Mouse (Mus musculus) natural killer cell, adult 2 months (primary cell): Measurements from ENCODE around the gene Per2.

Experiments used
- DNase-seq, 2 experiments: peaks; one replicate each; pipeline ENCODE4 v3.0.0; 2022; ENCODE audit warnings: low spot score in 2 of 2

Gene Per2

DNA sequence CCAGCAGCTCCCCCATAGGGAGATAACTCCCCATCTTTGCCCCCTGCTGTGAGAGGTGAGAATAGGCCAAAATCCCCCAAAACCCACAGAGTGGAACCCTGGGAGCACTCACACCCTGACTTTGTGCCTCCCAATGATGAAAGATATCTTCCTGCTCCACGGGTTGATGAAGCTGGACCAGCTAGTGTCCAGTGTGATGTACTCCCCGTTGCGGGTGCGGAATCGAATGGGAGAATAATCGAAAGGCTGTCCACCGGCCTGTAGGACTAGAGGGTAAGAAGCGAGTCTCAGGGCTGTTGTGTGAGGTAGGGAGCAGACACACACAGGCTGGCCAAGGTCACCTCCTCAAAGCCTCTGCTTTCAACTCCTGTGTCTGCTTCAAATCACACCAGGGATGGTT is 24.2 kb downstream of the Per2 start:
- DNase-seq: no peak

DNA sequence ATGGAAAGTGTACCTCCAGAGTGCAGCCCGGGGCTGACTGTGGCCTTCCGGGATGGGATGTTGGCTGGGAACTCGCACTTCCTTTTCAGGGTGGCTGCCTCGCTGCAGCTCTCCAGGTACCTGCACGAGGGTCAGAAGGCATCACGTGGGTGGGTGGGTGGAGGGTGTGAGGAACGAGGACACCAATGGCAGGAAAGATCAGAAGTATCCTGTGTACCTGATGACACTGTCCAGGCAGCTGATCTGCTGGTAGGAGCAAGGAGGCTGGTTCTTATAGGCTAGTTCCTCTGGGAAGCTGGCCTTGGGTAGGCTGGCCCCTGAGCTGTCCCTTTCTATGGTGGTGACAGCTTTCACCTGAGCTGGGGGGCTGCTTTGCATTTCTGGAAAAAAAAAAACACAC is 28.4 kb downstream of the Per2 start:
- no peak for DNase-seq

DNA sequence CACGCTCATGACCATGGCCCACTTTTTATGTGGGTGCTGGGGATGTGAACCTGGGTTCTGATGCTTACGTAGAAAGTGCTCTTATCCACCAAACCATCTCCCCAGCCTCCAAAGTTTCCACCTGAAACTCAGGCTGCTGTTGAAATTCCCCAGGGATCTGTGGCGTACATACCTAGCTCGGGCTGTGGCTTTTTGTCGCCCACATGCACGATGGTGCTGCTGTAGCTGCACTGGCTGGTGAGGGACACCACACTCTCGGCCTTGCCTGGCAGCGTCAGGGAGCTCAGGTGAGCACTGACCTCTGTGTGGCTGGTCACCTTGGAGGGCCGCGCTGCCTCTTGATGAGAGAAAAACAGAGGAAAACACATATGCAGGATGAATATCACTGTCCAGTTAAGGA is 29.9 kb downstream of the Per2 start:
- no peak for DNase-seq

DNA sequence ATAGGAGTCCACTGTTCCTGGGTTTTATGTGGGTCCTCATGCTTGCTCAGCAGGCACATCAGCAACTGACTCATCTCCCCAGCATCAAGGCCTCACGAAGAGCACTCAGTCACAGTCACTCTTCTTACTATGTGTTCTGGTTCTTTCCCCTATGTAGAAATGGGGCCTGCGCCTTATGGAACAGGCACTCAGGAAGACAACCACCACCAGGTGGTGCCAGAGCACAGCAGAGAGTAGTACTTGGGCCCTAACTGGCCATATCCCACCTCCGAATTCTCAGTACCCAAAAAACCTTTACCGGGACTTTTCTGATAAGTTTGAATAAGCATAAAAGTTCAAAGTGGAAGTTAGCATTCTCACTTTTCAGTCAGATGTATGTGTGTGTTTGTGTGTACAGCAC is 30.5 kb downstream of the Per2 start:
- DNase-seq: peak; percentile 52 to 67

DNA sequence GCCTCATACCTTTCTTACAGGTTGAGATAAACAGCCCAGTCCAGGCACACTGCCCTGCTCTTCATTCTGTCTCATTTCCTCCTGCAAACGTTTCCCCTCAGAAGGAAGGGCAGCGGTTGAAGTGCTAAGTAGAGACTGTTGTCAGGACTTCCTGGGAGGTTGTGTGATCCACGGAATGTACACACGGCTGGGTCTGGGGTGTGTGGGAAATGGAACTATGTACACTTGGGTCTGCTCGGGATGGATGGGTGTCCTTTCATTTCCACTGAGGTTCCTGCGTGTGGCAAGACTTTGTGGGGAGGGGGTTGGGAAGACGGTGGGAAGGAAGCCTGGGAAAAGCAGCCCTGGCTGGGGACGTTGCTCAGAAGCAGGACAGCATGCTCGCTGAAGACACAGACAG is 32.7 kb downstream of the Per2 start:
- DNase-seq: no peak

DNA sequence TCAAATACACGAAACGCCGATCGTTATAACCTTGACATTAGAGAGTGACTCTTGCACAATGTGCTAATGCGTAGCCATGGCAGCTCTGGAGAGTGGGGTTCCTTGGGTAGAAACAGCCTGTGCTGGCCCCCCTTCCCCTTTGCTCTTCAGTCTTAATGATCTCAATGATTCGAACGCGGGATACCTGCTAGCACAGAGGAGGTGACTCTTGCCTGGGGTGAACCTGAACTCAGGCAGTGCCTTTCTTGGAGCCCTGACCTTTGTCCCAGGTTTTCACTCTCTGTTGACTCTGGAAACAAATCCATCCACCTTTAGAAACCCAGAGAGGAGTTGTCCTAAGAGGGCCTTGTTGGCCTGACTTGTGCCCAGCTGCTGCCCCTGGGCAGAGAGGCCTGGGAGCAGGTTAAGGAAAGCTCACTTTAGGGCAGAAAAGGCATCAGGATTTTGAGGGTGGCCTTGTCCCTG is 38.5 kb downstream of the Per2 start:
- no peak for DNase-seq

DNA sequence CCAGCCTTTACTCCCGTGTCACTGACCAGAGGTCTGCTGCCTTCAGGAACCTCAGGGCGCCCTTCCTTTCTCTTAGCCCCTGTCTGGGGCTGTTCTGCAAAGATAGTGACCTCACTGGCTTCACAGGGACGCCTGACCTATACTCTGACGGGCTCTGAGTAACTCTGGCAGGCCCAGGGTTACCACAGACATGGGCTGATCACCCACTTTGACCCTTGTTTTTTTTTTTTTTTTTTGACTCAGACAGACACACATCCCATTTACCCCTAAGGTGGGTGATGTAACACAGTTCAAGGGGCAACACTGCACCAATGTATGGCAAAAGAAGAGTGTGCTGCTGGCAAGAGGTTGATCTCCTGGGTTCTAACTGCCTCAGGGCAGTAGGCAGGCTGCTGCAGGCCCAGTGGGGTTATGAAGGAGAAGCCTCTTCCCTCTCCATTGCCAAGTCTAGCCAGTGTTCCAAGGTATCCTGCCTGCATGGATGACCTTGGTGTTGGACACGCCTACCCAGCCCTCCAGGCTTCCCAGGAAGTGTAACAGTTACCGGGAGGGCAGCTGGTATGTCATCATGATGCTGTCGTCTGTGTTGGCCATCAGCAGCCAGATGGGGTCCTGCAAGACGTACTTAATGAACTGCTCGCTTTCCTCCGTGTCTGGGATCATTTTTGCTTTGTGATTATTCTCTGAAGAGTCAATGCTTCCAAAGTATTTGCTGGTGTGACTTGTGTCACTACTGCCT is 39.1 kb downstream of the Per2 start:
- no peak for DNase-seq

DNA sequence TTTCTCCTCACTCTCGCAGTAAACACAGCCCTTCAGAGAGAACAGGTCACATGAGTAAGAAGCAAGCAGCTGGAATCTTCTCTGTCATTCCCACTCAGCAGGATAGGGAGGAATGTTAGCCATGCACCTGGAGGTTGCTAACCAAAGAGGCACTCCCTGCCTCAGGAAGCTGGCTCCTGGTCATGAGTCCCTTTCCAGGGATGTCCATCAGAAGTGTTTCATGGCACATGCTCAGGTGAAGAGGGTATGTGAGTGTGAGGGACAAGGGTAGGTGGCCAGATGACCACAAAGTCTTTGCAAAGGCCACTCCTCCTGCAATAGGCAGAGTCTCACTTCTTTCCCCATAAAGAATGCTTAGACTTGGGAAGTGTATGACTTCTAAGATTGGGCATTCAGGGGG is 41.1 kb downstream of the Per2 start:
- no peak for DNase-seq

DNA sequence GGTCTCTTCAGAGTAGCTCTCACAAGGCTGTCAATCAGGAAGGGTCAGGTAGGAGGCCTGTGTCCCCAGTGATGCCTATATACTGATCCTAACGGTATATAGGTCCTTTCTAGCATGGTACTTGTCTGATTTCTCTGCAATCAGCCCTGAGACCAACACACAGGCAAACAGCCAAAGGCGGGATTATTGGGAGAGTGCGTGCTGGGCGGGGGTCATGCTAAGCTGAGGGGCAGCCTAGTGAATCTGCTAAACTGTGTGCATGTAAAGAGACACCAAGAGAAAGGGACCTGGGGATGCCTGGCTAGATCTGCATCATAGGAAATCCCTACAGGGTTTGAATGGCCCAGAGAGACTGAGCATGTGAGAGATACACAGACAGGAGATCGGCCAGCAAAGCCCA is 43.8 kb downstream of the Per2 start:
- DNase-seq: no peak

DNA sequence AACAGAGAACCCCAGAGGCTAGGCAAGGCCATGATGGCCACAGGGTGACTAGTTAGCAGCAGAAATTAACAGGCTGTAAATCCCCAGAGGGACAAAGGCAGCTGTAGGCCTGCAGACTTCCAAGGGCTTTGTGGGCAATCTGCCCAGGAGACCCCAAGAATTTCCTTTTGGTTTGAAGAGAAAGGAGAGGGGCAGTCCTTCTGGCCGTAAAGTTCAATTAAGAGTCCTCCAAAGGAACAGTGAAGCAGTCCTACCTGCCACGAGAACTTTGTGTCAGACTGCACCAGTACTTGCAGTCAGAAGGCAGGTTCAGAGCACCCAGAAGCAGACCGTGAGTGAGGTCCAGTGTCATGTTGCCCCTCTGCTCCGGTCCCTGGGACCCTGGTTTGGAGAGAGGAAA is 44.2 kb downstream of the Per2 start:
- no peak for DNase-seq

DNA sequence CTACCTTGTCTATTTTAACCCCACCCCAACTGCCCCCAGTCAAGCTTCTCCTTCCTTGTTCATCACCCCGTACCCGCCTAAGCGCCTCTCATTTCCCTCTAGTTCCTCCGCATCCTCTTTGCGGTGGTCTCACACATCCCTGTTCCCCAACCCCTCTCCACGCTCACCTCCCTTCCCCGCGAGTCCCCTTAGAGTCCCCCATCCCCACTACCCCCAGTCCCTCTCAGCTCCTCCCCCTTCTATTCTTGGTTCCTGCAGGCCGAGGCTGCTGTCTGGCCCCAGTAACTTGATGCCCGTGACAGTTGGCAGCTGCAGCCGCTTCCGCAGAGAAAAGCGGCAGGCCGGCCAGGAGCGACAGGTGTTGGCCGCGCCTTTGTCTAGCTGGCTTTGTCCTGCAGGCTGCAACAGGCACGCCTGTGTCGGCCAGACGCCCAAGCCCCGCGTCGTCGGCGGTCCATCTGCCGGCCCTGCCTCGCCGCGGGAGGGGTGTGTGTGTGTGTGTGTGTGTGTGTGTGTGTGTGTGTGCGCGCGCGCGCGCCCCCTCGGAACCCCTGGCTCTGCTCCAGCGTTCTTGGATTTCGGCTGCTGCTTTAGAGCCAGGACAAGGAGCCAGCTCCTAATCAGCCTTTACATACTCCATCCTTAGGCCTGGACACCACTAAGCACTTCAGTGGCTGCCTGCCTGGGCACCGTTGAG is 45.1 kb downstream of the Per2 start, which contains the start of gene Hes6:
TSS of gene Hes6 (minus strand) at position 141 of the 697 bp plus-strand sequence.
- peak; percentile 30 to 38 for DNase-seq

DNA sequence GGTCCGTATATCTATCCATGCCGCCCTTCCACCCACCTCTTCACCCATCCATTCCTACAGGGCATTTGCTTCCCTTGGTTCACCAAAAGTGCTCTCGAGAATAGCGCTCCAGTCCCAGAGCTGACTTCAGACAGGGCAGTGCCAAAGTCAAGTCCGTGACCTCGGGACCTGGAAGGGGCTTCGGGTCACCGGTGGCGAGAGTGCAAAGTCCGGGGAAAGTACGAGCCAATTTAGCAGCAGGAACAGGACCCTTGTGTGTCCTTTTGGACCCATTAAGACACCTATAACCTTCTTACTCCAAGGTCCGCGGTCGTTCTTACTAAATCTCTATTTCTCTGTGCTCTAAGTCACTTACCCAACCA is 45.6 kb downstream of the Per2 start:
- DNase-seq: no peak

DNA sequence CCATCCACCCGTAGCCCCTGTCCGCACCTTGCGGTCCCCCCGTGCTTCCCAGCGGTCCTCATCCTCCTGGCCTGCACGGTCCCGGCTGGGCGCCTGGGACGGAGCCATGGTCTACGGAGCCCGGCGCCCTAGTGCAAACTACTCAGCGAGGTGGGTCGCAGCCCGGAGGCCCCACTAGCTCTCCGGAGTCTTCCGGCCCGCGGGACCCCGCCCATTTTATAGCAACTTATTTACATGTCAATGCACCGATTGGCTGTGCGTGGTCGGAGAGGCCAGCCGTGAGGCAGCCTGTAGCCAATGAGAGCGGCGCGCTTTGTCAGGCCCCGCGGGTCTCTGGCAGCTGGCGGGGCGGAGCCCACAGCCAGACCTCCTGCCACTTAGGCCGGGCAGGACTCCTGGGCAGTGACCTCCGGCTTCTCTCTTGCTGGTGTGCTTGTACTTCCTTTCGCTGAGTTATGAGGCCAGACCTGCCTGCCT is 46.1 kb downstream of the Per2 start:
- peak; percentile 92 for DNase-seq

DNA sequence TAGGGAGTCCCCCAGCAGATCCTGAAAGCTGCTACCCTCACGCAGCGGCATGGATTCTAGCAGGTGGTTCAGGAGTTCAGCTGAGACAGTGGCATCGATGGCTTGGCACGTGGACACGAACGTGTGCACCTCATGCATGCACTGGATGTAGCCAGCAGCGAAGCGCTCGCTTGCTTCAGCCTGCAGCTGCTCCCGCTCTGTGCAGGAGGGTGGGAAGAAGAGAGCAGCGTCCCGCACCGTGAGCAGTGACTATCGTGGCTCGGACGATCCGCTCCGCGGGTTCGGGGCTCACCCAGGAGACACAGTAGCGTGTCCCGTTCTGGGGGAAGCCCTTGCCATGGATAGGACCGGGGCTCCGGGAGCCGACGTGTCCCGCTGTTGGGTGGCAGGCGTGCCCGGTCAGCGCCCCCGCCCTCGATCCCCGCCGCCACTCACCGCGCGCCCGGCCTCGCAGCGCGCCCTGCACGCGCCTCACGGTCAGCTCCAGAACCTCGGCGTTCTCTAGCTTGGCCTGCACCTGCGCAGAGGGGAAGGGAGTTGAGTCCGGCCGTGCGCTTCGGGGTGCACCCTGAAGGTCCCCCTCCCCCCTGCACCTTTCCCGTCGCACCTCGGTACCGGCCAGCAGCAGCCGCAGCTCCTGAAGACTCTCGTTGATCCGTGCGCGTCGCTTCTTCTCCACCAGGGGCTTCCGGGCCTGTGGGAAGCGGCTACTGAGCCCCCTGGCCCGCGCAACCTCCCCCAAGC is 46.7 kb downstream of the Per2 start:
- peak in 1 of 2 experiments; percentile 2 for DNase-seq

DNA sequence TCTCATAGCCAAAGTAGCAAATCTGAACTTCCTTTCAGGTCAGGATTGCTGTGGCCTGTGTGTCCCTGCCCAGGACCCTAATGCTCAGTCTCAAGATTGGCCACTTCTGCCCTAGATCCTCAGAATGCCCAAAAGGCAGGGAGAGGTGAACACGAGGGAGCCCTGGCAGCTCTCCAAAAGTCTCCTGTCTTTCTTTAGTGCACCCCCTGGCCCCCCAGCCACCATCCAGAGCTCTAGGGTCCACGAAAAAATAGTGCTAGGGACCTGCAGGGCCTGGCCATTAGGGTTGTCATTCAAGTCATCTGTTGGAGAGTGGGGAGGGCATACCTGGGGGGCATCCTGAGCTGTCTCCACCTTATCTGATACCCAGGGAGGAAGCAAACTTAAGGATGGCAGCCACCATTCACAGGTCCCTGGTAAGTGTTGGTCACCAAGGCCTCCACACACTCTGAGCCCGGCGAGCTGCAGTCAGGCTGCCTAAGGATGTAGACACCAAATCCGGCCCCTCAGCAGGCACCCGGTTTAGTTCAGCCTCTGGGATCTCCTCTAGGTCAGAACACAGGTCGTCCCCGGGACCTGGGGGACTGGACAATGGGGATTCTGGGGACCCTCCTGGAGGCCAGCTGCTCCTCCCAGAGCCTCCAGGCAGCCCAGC is 47.4 kb downstream of the Per2 start:
- no peak for DNase-seq

DNA sequence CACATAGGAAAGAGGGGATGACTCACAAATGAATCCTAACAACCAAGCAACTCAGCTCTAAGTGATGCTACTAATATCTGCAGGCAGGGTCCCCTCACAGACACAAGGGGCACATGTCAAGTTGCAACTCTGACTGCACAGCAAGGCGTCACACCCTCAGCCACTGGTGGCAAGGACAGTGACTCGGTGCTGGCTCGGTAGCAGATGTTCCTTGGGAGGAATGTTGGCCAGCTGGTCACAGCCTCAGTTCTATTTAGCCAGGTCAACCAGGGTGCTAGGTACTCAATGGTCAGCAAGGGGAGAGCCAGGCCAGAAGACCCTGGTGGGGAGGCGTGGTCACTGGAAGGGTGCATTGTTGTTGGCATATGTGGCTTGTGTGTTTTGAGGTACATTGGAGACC is 51.3 kb downstream of the Per2 start:
- DNase-seq: no peak

DNA sequence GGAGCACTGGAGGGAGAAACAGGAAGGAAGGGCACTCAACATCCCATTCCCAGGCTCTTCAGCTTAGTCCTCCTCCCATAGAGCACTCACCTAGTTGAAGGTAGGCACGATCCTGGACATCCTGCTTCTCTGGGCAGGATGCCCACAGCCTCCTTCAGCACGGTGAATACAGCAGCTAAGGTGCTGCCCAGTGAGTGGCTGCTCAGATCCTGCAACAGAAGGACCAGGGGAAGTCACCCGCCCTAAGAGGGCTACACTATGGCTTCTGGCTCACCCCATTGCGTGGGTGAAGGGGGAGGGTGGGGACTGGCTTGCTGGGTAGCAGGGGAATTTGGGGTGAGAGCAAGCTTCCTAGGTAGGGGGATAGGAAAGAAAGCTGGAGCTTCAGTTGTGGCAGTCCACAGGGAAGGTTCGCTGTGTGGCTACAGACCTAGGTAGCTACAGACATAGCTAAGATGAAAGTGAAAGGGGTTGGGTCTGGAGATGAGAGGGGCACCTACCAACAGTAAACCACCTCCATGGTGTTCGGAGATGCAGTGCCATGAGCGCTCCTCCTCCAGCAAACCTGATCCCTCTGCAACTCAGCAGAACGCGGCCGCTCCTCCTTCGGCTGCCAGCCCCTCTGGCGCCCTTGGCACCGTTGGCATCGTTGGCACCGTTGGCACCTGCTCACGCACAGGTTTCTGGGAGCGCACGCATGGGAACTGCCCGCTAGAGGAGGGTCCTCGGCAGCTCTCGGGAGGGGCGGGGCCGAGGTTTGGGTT is 53.5 kb downstream of the Per2 start:
- peak in 1 of 2 experiments; percentile 8 for DNase-seq

DNA sequence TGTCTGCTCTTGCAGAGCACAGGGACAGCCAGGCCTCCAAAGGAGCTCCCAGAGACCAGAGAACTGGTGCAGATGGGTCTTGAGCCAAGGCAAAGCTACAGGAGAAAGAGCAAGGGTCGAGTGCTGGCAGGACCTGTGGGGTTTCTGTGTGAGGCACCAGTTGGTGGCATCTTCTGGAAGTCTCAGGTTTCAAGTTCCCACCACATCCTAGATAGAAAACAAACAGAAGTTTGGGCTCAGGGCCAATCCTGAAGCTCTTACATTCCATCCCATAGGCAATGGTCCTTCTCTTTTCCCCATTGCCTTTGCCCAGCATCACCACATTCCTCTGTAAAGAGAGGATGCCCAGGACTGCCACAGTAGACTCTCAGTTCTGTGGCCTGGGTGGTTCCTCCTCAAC is 54.1 kb downstream of the Per2 start:
- DNase-seq: no peak

DNA sequence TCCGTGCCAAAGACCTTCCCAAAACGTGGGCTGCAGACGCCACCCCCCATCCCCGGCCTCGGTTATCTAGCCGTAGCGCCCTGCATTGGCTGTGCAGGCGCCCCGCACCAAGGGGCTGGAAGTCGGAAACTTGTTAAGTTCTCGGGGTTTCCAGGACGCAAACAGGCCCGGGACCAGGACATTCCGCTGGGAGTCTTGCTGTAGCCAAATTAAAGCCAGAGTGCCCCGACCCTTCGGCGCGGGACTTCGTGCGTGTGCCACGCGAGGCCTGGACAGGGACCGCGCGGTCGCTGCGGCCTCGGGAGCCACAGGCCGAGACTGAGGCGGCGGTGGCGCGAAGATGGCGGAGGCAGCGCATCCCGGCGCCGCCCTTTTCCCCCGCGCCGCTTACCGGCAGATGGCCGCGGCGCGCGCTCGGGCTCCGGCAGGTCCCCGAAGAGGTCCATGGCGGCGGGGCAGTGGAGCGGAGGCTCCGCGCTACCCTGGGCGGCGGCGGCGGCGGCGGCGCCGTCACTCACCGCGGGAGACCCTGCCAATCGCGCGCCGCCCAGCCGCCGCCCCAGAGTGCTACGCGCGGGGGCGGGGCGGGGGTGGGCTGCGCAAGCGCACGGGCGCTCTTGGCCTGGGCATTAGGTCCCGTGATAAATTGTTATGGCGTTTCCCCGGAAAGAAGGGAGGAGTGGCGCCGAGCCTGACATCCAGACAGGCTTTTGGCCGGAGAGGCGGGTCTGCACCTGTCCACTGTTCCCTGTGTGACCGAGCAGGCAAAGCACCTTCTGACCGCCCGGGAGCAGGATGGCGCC is 60.7 kb downstream of the Per2 start, which contains the start of gene Ilkap:
TSS of gene Ilkap (minus strand) at position 556 of the 803 bp plus-strand sequence.
- peak; percentile 71 to 77 for DNase-seq

DNA sequence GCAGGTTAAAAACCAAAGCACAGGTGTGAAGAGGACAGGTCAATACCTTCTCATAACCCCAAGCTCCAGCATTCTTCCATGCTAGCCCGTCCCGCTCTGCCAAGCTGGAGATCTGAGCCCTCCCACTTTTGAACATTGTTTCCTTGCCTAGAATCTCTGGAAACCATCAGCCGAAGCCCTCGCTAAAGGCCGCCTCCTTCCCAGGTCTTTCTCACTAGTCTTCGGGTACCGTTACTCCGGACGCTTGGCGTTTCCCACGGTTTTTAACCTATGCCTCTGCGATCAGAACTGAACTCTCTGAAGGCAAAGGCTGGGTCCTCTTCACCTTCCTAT is 61.2 kb downstream of the Per2 start:
- DNase-seq: no peak
